Mouse (Mus musculus) myocyte (in vitro differentiated cells): Measurements from ENCODE around the gene Mfsd4b1. TPM values are rescaled to one million over a fixed set of nuclear protein-coding genes. Genes with fewer than 3 reads are reported as not detected.

Experiments used
- H3K27me3 ChIP-seq: one replicate; pipeline ENCODE4 v1.6.1; 2011; ENCODE audit not compliant: control insufficient read depth, insufficient read depth, insufficient read length
- H3K36me3 ChIP-seq: one replicate; pipeline ENCODE4 v1.6.1; 2011; ENCODE audit not compliant: control insufficient read depth, insufficient read depth
- H3K4me2 ChIP-seq: one replicate; pipeline ENCODE4 v1.6.1; 2011; ENCODE audit warnings: low read depth, control low read depth
- H3K4me3 ChIP-seq: one replicate; pipeline ENCODE4 v1.5.1; 2011; ENCODE audit warnings: mild to moderate bottlenecking, control low read depth, moderate library complexity
- H3K79me2 ChIP-seq: one replicate; pipeline ENCODE4 v1.6.1; 2011; ENCODE audit not compliant: control insufficient read depth, insufficient read depth
- H3ac ChIP-seq: one replicate; pipeline ENCODE4 v1.6.1; 2011; ENCODE audit not compliant: control insufficient read depth, insufficient read length
- CEBPB ChIP-seq: IDR thresholded peaks from 2 replicates; pipeline ENCODE4 v1.6.1; 2011; ENCODE audit warnings: mild to moderate bottlenecking, moderate library complexity; ENCODE audit not compliant: poor library complexity, insufficient read depth, severe bottlenecking
- E2F4 ChIP-seq: IDR thresholded peaks from one replicate; pipeline ENCODE4 v1.6.1; 2011; ENCODE audit warnings: mild to moderate bottlenecking, control low read depth, moderate library complexity; ENCODE audit not compliant: insufficient read depth
- MAX ChIP-seq: IDR thresholded peaks from one replicate; pipeline ENCODE4 v1.6.1; 2011; ENCODE audit warnings: low read depth, mild to moderate bottlenecking, control low read depth
- MYOD1 ChIP-seq, 3 experiments: IDR thresholded peaks; one replicate each; pipeline ENCODE4 v1.6.1; 2011; ENCODE audit warnings: control low read depth in 2 of 3, low read depth in 2 of 3, mild to moderate bottlenecking in 2 of 3, moderate library complexity in 1 of 3; ENCODE audit not compliant: insufficient read length in 2 of 3, control insufficient read depth in 1 of 3
- MYOG ChIP-seq, 3 experiments: IDR thresholded peaks; one replicate each; pipeline ENCODE4 v1.6.1; 2011; ENCODE audit warnings: control low read depth in 2 of 3, low read depth in 2 of 3, mild to moderate bottlenecking in 2 of 3; ENCODE audit not compliant: insufficient read length in 2 of 3, control insufficient read depth in 1 of 3, insufficient read depth in 1 of 3
- POLR2A ChIP-seq: IDR thresholded peaks from one replicate; pipeline ENCODE4 v1.6.1; 2011; ENCODE audit warnings: low read depth, mild to moderate bottlenecking, control low read depth, moderate library complexity; ENCODE audit not compliant: insufficient read length
- POLR2AphosphoS2 ChIP-seq: IDR thresholded peaks from one replicate; pipeline ENCODE4 v1.6.1; 2011; ENCODE audit warnings: low read depth, control low read depth; ENCODE audit not compliant: insufficient read length
- REST ChIP-seq: IDR thresholded peaks from one replicate; pipeline ENCODE4 v1.6.1; 2011; ENCODE audit warnings: mild to moderate bottlenecking, control low read depth, moderate library complexity; ENCODE audit not compliant: insufficient read depth, insufficient read length
- SRF ChIP-seq: IDR thresholded peaks from one replicate; pipeline ENCODE4 v1.6.1; 2011; ENCODE audit warnings: low read depth; ENCODE audit not compliant: control insufficient read depth, insufficient read length
- TCF12 ChIP-seq: IDR thresholded peaks from one replicate; pipeline ENCODE4 v1.6.1; 2011; ENCODE audit warnings: mild to moderate bottlenecking, control low read depth; ENCODE audit not compliant: poor library complexity, insufficient read depth, severe bottlenecking
- TCF3 ChIP-seq: IDR thresholded peaks from one replicate; pipeline ENCODE4 v1.6.1; 2011; ENCODE audit warnings: low read depth, control low read depth; ENCODE audit not compliant: insufficient read length
- USF1 ChIP-seq: IDR thresholded peaks from one replicate; pipeline ENCODE4 v1.6.1; 2011; ENCODE audit warnings: low read depth, mild to moderate bottlenecking, control low read depth, moderate library complexity
- polyA plus RNA-seq: library from polyadenylated mRNA; unstranded; fragments of >200 nt; fragmentation: generic; extraction: Trizol; gene quantifications from one replicate; pipeline ENCODE4 v1.2.1, GENCODE M21; 2012; ENCODE audit warnings: missing spikeins

The Mfsd4b1 gene
- polyA plus RNA-seq, 1 experiment: 0.11 TPM

DNA sequence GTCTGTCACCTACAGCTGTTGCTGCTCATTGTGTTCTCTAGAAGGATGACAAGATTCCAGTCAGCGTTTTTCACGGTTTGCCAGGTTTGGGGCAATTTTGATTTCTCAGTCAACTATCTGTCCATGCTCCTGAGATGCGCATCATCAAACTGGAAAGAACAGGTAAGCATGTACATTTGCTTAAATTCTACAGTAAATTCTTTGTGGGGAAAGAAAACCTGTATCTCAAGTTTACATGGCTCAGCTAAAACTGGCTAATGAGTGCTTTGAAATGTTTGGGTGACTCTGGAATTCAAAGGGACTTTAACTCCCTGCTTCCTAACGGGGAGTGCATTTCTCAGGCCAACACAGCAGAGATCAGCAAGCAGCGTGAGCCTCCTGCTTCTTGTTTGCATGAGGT is 36.9 kb upstream of the Mfsd4b1 start:
- H3ac ChIP-seq: no peak overlapping the region
- no peaks in the 10 kb centered on the region for H3K79me2 ChIP-seq
- TF ChIP-seq USF1 (no peak), E2F4 (no peak), POLR2A (no peak), POLR2AphosphoS2 (no peak), MYOG (IDR thresholded peaks at IDR 0.05; ENCODE audit: control insufficient read depth in 1 of 3, insufficient read depth in 1 of 3, insufficient read length in 2 of 3, low read depth in 2 of 3) (no peak), TCF3 (no peak), REST (no peak), MYOD1 (IDR thresholded peaks at IDR 0.05; ENCODE audit: control insufficient read depth in 1 of 3, insufficient read length in 2 of 3, low read depth in 2 of 3) (no peak), MAX (no peak)
- H3K36me3 ChIP-seq: no peaks in the 10 kb centered on the region
- no peak overlapping the region for H3K4me2 ChIP-seq
- H3K27me3 ChIP-seq: no peaks in the 10 kb centered on the region
- no peak overlapping the region for H3K4me3 ChIP-seq

DNA sequence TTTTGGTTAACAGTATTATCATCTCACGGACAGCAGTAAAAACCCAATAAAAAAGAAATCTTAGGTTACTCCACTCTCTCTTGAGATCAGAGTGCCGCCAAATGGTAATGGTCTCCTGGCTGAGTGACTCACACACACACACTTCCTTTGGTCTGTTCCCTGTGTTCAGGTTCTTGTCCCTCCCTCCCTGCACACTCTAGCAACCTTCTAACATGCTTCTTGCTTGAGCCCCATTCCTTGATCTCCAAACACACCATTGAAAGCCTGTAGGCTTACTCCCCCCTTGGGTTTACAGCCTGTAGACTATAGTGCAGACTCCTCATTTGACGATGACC is 33.7 kb upstream of the Mfsd4b1 start:
- Histone ChIP-seq H3K36me3 (no peaks in the 10 kb centered on the region), H3ac (no peak overlapping the region), H3K4me3 (no peak overlapping the region), H3K79me2 (no peaks in the 10 kb centered on the region), H3K4me2 (no peak overlapping the region), H3K27me3 (no peaks in the 10 kb centered on the region)
- TF ChIP-seq E2F4 (no peak), REST (no peak), USF1 (no peak), TCF3 (no peak), POLR2A (no peak), TCF12 (no peak)

DNA sequence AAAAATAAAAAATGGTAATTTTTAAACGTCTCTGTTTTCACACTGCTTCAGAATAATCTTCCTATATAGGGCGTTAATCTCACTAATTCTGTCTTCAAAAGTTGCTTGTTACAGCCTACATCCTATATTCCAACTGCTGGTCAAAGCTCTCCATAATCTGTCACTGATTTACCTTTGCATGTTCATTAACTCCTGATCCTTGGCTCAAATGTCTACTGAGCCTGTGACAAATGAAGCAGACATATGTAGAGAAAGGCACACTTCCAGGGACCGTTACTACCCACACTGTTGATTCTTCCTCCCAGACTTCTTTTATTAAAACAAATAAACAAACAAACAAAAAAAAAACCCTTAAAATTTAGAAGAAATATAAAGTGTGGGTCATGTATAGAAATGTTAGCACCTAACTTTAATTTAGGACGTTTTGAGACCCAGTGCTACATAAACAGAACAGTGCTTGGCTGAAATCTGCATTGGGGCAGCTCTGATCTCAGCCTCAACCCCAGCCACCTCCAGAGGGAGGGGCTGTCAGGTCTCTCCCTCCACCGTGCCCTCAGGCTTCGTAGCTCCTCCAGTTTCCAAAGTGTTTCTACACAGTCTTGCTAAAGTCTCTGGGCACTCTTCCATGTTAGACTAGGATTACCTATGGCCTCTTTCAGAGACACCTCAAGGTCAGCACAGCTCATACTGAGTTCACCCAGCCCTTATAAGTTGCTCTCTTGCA is 33.2 kb upstream of the Mfsd4b1 start:
- Histone ChIP-seq H3K79me2 (no peaks in the 10 kb centered on the region), H3K4me3 (no peak overlapping the region), H3K27me3 (no peaks in the 10 kb centered on the region), H3K36me3 (no peaks in the 10 kb centered on the region), H3ac (no peak overlapping the region), H3K4me2 (no peak overlapping the region)
- TF ChIP-seq TCF12 (no peak), POLR2AphosphoS2 (no peak), MAX (no peak), REST (no peak)

DNA sequence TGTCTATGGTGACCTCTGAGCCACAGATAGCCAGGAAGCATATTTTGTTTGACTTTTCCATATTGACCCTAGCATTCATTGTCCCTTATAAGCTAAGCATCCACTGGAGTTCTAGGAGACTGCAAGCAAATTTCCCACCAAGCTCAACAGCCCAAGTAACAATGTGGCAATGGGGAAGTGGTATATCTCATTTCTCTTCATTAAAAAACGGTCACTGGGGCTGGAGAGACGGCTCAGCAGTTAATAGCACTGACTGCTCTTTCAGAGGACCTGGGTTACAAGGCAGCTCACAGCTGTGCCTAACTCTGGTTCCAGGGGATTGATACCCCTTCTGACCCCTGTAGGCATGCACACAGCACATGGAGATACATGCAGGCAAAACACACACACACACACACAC is 32.5 kb upstream of the Mfsd4b1 start:
- Histone ChIP-seq H3K27me3 (no peaks in the 10 kb centered on the region), H3K4me3 (no peak overlapping the region), H3K36me3 (no peaks in the 10 kb centered on the region), H3K4me2 (no peak overlapping the region), H3ac (no peak overlapping the region), H3K79me2 (no peaks in the 10 kb centered on the region)
- TF ChIP-seq TCF3: no peak
- no peak for TF ChIP-seq USF1
- TF ChIP-seq MYOG (IDR thresholded peaks at IDR 0.05; ENCODE audit: control insufficient read depth in 1 of 3, insufficient read depth in 1 of 3, insufficient read length in 2 of 3, low read depth in 2 of 3): no peak
- TF ChIP-seq E2F4: no peak
- TF ChIP-seq MYOD1 (IDR thresholded peaks at IDR 0.05; ENCODE audit: control insufficient read depth in 1 of 3, insufficient read length in 2 of 3, low read depth in 2 of 3): no peak
- TF ChIP-seq REST: no peak
- no peak for TF ChIP-seq CEBPB
- no peak for TF ChIP-seq TCF12
- TF ChIP-seq POLR2A: no peak
- TF ChIP-seq SRF: no peak
- no peak for TF ChIP-seq MAX
- TF ChIP-seq POLR2AphosphoS2: no peak

DNA sequence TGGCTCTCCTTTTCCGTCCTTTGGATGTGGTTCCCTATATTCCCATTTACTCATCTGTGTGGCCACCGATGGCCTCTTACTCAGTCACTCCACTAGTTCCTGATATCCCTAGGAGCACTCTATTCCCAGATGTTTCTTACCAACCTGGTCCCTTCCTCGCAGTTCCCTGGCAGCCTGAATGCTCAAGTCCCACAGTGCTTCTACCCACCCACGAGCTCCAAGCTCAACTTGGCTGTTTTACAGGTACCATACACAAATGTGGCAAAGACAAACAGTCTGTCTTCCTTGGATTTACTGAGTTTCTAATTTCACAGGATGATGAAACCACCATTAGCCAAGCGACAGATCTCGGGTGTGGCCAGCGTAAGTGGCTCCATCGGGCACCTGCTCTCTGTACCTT is 29.4 kb upstream of the Mfsd4b1 start:
- Histone ChIP-seq H3K27me3 (no peaks in the 10 kb centered on the region), H3K36me3 (no peaks in the 10 kb centered on the region), H3ac (no peak overlapping the region), H3K79me2 (no peaks in the 10 kb centered on the region), H3K4me2 (no peak overlapping the region), H3K4me3 (no peak overlapping the region)
- TF ChIP-seq MYOD1 (IDR thresholded peaks at IDR 0.05; ENCODE audit: control insufficient read depth in 1 of 3, insufficient read length in 2 of 3, low read depth in 2 of 3) (no peak), TCF3 (no peak), SRF (no peak), POLR2AphosphoS2 (no peak), TCF12 (no peak), E2F4 (no peak), MYOG (IDR thresholded peaks at IDR 0.05; ENCODE audit: control insufficient read depth in 1 of 3, insufficient read depth in 1 of 3, insufficient read length in 2 of 3, low read depth in 2 of 3) (no peak), USF1 (no peak), POLR2A (no peak), REST (no peak), CEBPB (no peak), MAX (no peak)
